Mouse (Mus musculus) cortical plate, adult 2 months (tissue): Measurements from ENCODE around the gene Idi2. TPM values are rescaled to one million over a fixed set of nuclear protein-coding genes. Genes with fewer than 3 reads are reported as not detected.
A peak's percentile ranks its signal among the peaks of the same experiment; 100 is the strongest.
"Not testable (repeated sequence)": the region's sequence is repeated elsewhere in the genome, so short reads cannot be mapped to it uniquely, and the experiment has no call there.

Experiments used
- H3K27ac ChIP-seq: fragments of 200-500 bp; 2 replicates; pipeline ENCODE4 v1.5.1; 2012; ENCODE audit warnings: low read length, control low read depth, inconsistent platforms; ENCODE audit not compliant: insufficient read depth
- H3K4me1 ChIP-seq: fragments of 200-500 bp; 2 replicates; pipeline ENCODE4 v1.6.1; 2011; ENCODE audit warnings: low read length; ENCODE audit not compliant: control insufficient read depth, insufficient read depth
- H3K4me3 ChIP-seq: fragments of 200-500 bp; 2 replicates; pipeline ENCODE4 v1.5.1; 2011; ENCODE audit warnings: mild to moderate bottlenecking, low read length, control low read depth; ENCODE audit not compliant: insufficient read depth
- CTCF ChIP-seq: fragments of 200-500 bp; IDR thresholded peaks from 2 replicates; pipeline ENCODE4 v1.5.1; 2011; ENCODE audit warnings: mild to moderate bottlenecking, control low read depth, low read length; ENCODE audit not compliant: insufficient read depth; ENCODE audit errors: extremely low read depth
- POLR2A ChIP-seq: fragments of 200-500 bp; IDR thresholded peaks from 2 replicates; pipeline ENCODE4 v1.6.1; 2011; ENCODE audit warnings: mild to moderate bottlenecking, low read length, control low read depth; ENCODE audit not compliant: insufficient read depth; ENCODE audit errors: extremely low read depth
- polyA plus RNA-seq: library from polyadenylated mRNA; depleted of rRNA; stranded (reverse); fragments of >200 nt; gene quantifications from 2 replicates; pipeline ENCODE4 v1.2.3, GENCODE M21; 2012; rRNA removed

Gene Idi2
- polyA plus RNA-seq, 1 experiment = 0.06 TPM

DNA sequence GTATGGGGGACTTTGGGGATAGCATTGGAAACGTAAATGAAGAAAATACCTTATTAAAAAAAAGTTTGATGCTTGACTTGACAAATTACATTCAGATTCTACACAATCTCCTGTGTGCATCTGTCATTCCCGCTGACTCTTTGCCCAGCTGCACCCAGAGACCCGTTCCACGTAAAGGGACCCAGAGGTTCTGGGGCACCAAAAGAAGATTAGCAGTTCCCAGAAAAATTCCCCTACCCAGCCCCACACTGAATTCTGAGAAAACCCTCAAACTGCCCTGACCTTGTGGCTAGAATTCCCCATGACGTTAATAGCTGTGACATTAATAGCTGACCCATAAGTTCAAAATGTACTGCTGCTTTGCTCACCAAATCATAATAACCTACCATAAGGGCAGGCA, 12.6 kb downstream of the Idi2 start:
- no peak overlapping the region for H3K27ac ChIP-seq
- TF ChIP-seq CTCF (no peak), POLR2A (no peak)
- no peaks in the 10 kb centered on the region for H3K4me1 ChIP-seq
- H3K4me3 ChIP-seq = no peak overlapping the region

DNA sequence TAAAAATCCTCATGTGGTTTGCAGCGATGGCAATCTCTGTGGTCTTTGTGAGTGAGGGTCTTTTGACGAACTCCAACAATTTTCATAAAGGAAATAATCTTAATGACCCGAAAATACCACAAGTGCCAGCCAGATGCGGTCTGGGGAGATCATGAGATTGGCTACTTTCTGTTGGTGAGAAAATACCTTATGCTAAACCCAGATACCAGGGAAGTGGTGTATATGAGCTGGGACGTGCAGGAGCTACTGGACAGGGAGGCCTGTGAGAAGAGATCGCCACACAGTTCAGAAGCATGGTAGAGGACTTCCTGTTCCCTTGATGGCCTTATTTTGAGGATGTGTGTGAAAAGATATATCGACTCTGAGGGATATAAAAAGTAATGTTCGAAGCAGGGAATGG, 15.1 kb downstream of the Idi2 start:
- no peaks in the 10 kb centered on the region for H3K4me1 ChIP-seq
- H3K27ac ChIP-seq = no peak overlapping the region
- no peak overlapping the region for H3K4me3 ChIP-seq
- TF ChIP-seq CTCF = no peak
- no peak for TF ChIP-seq POLR2A

DNA sequence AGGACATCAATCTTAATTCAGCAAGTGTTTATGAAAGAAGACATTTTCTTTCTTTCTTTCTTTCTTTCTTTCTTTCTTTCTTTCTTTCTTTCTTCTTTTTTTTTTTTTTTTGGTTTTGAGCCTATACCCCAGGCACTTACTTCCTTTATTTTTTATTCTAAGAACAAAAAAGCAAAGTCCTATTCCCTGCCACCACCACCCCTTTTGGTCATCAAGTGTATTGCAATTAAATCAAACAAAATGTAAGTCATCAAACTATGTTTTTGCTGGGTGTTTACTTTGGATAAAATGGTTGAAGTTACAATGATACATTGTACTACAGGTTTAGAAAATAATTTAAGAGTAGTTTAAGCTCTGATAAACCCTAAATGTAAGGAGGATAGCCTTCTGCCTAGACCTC, 19.7 kb downstream of the Idi2 start:
- H3K4me1 ChIP-seq = no peaks in the 10 kb centered on the region
- no peak overlapping the region for H3K27ac ChIP-seq
- H3K4me3 ChIP-seq = no peak overlapping the region
- TF ChIP-seq CTCF = no peak
- no peak for TF ChIP-seq POLR2A

DNA sequence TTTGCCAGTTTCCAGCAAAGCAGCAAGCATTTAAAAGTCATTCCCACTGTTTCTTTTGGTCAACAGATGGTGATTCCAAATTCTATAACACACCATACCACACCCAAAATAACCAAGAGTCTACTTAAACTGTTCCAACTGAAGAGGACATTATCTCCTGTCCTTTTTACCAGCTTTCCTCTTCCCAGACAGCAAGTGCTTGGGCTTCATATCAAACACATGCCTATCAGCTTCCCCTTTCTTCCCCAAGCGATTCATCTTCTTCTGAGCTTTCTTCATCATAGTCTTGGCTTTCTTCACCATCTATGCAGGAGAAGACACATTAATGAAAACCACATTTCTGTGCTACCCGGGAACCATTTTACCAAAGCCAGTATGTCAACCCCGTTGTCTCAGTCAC, 20.3 kb downstream of the Idi2 start:
- H3K4me3 ChIP-seq = no peak overlapping the region
- no peak overlapping the region for H3K27ac ChIP-seq
- TF ChIP-seq POLR2A = no peak
- no peaks in the 10 kb centered on the region for H3K4me1 ChIP-seq

DNA sequence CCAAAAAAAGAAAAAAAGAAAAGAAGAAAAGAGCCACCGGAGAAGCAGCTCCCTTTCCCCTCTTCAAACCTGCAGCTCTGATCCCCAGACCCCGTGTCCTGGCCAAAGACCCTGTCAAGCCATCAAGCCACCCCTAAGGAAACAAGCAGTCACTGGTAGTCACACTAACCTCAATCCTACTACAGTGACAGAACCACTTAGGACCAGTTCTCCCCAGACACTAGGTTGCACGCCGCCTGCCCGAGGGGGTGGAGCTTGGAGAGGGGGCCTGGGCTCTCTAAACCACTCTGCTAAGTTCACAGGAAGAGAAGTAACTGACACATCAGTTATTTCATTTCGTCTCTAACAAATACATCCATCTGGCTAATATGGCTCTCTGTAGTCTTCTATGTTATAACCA, 39.6 kb downstream of the Idi2 start:
- Histone ChIP-seq H3K4me3 (no peak overlapping the region), H3K4me1 (peaks cover 2% of the 10 kb centered on the region; the same call in 1 of the 2 replicates), H3K27ac (no peak overlapping the region)
- TF ChIP-seq POLR2A (no peak), CTCF (no peak)

DNA sequence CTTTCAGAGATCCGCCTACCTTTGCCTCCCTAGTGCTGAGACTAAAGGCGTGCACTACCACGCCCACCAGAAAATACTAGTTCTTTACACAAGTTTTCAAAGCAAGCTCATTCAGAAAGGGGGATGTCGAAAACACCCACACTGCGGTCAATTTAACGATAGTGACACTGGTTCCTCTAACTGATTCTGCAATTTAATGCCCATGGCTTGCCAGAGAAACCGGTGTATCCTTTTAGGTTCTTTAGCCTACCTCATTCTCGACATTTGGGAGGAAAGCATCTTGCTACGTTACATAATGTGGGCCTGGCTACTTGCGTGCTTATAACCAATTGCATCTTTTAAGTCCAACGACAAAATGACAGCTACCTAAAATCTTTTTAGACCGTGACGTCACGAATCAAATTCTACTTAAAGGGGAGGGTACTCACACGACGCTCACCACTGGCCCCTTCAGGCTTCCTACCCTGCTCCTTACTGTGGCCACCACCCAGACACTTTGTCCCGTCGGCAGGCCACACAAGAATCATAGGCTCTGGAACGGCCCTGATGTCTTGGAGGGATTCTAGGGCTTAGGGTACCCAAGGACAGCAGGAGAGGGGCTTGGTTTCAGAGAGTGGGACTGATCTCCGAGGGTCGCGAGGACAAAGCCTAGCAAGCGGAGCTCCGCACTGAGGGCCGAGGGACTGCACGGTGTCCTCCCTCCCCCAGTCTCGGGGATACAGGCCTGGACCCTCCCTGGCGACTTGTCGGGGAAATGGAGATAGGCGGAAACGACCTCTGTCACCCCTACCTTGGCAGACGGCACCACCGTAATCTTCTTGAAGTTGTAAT, 42.7 kb downstream of the Idi2 start:
- Histone ChIP-seq H3K4me1 (peaks cover 2% of the 10 kb centered on the region; the same call in 1 of the 2 replicates), H3K27ac (no peak overlapping the region), H3K4me3 (peak overlapping the region; percentile 82)
- TF ChIP-seq CTCF (no peak), POLR2A (no peak)

DNA sequence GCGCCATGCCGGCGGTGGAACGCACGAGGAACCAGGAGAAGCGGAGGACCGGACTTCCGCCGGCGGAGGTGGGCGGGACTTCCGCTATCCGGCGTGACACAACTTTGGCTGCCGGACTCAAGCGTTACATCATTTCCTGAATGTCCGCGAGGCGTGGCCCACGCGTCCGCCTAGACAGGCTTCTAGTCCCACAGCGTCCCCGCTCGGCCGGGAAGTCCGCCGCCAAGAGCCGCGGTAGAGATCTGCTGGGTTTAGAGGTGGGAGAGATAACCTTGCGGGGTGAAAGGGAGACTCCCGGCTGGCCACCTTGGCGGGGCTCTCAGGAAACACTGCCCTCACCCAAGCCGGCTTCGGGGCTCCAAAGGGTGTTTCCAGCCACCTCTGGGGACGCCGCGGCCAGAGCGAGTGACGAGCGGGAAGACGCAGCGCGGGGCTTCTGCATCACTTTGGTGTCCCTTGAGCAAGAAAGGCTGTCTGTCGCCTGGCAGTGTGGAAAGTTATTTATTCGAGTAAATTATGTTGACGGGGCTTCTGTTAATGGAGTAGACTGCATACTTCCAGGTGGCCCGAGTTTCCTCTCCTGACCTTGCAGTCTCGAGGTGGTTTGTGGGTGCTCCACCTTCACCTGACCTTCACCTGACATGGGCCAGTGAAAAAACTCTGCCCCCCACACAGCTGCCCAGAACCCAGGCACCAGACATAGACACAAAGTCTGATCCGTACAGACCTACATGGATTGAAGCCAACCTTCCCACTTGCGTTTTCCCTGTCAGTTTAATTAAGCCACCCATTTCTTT, 43.5 kb downstream of the Idi2 start, which contains the start of gene Gtpbp4:
Gtpbp4 (minus strand) TSS at position 94 of the 797 bp plus-strand sequence.
- Histone ChIP-seq H3K4me1 (peaks cover 2% of the 10 kb centered on the region; the same call in 1 of the 2 replicates), H3K4me3 (peak within 1 kb of the TSS; percentile 82), H3K27ac (peak within 1 kb of the TSS; percentile 78; the same call in 1 of the 2 replicates)
- peak; percentile 53 for TF ChIP-seq CTCF
- peak; percentile 83 for TF ChIP-seq POLR2A

DNA sequence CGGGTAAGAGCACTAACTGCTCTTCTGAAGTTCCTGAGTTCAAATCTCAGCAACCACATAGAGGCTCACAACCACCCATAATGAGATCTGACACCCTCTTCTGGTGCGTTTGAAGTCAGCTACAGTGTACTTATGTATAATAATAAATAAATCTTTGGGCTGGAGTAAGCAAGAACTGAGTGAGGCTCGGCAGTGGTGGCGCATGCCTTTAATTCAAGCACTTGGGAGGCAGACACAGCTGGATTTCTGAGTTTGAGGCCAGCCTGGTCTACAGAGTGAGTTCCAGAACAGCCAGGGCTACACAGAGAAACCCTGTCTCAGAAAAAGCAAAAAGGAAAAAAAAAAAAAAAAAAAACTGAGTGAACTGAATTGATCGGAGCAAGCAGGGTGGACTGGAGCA, 44.6 kb downstream of the Idi2 start:
- not testable (repeated sequence) for H3K4me1 ChIP-seq, H3K27ac ChIP-seq, H3K4me3 ChIP-seq

DNA sequence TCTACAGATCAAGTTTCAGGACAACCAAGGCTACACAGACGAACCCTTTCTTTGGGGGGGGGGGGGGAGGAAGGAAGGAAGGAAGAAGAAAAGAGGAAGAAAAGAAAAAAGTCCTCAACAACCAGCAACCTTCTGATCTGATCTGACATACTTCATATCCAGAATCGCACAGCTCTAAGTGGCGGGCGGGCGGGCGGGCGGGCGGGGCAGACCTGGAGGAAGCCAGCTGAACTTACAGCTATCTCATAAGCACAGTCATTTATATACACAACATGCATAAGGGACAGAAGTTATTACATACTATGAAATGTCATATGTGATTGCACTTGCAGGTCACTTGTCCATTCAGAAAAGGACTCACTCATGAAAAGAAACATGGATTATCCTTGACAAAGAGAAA, 46.8 kb downstream of the Idi2 start:
- TF ChIP-seq POLR2A (no peak), CTCF (no peak)
- no peak overlapping the region for H3K4me3 ChIP-seq
- H3K27ac ChIP-seq = no peak overlapping the region
- peaks cover 2% of the 10 kb centered on the region; the same call in 1 of the 2 replicates for H3K4me1 ChIP-seq

DNA sequence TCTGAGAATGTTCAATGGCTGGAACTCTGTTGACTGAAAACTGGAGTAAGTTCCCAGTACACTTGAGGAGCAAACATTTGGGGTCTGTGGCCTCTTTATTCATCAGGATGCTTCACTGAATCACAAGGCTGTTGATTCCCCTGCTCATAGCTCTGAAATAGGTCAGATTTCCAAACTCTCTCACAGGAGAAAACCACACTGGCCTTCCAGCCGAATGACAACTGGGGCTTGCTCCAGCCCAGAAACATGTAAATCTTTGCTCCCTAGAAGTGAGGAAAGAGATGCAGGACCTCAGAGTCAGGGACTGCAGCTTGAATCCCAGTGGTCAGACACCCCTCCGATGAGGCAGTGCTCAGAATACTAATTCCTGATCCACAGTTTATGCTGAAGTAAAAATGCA, 50.6 kb downstream of the Idi2 start:
- TF ChIP-seq CTCF (no peak), POLR2A (no peak)
- no peak overlapping the region for H3K27ac ChIP-seq
- H3K4me3 ChIP-seq = no peak overlapping the region
- no peaks in the 10 kb centered on the region for H3K4me1 ChIP-seq

Other genes with a start within 250 kb of the Idi2 start
- gene Wdr37, start 81.0 kb upstream of the Idi2 start, polyA plus RNA-seq = 41.3 and 47.5 TPM in 2 replicates
- gene Idi1, start 67.4 kb upstream of the Idi2 start, polyA plus RNA-seq = 43.0 and 48.3 TPM in 2 replicates
- gene Gm9745, start 4.6 kb upstream of the Idi2 start, polyA plus RNA-seq = not detected in 2 replicates
- gene Gtpbp4, start 43.2 kb downstream of the Idi2 start, polyA plus RNA-seq = 21.3 and 21.9 TPM in 2 replicates
- 31.7 and 32.2 TPM in 2 replicates for gene Larp4b, start 141.0 kb downstream of the Idi2 start, polyA plus RNA-seq